Mouse (Mus musculus): ENCODE measurements at regions not wholly inside any gene's neighbourhood (a gene's known extent, or its start where the extent isn't known, plus 50 kb on each side); places are given as distances from the start of the nearest gene placed in this dataset.
"Not testable (repeated sequence)": the region's sequence is repeated elsewhere in the genome, so short reads cannot be mapped to it uniquely, and the experiment has no call there.

GRCm38 (mm10) chr10:110840864-110841263, 78.7 kb upstream of the Csrp2 start:
- no peak overlapping the region for H3K4me2 ChIP-seq (replicated peaks; ENCODE audit: low read depth)
- no peak for ATAC-seq
- H3K27me3 ChIP-seq (replicated peaks; ENCODE audit: control insufficient read depth, insufficient read depth, low read length): no peaks in the 10 kb centered on the region
- H3K9me3 ChIP-seq (ENCODE audit: control insufficient read depth): no peaks in the 10 kb centered on the region
- peak; percentile 28; the same call in 1 of the 2 replicates for TF ChIP-seq CTCF (IDR thresholded peaks at IDR 0.05; ENCODE audit: low read depth)
- no peaks in the 10 kb centered on the region for H3K4me1 ChIP-seq (replicated peaks; ENCODE audit: control insufficient read depth, insufficient read depth, low read length)
- H3K9ac ChIP-seq (ENCODE audit: low read depth, low read length): no peak overlapping the region
- 33% methylated on average over 3 of the region's 3 CpGs for WGBS
- no peak overlapping the region for H3K4me3 ChIP-seq (ENCODE audit: low read depth, low read length)
- no peak overlapping the region for H3K27ac ChIP-seq (ENCODE audit: low read depth, low read length)
- no peaks in the 10 kb centered on the region for H3K36me3 ChIP-seq (ENCODE audit: control insufficient read depth, insufficient read depth)

- Histone ChIP-seq H3K36me3 (ENCODE audit: control insufficient read depth, insufficient read depth) (no peaks in the 10 kb centered on the region), H3K27ac (ENCODE audit: low read depth, low read length) (no peak overlapping the region), H3K9me3 (ENCODE audit: control insufficient read depth) (no peaks in the 10 kb centered on the region), H3K4me1 (replicated peaks; ENCODE audit: control insufficient read depth, insufficient read depth, low read length) (no peaks in the 10 kb centered on the region), H3K4me3 (ENCODE audit: low read depth, low read length) (no peak overlapping the region), H3K4me2 (replicated peaks; ENCODE audit: low read depth) (no peak overlapping the region), H3K27me3 (replicated peaks; ENCODE audit: control insufficient read depth, insufficient read depth, low read length) (no peaks in the 10 kb centered on the region), H3K9ac (ENCODE audit: low read depth, low read length) (no peak overlapping the region)
- 44% methylated on average over 3 of the region's 3 CpGs for WGBS
- ATAC-seq: no peak
- TF ChIP-seq CTCF (IDR thresholded peaks at IDR 0.05; ENCODE audit: low read depth): no peak
Measured at GRCm38 (mm10) chr10:110841670-110842069, 77.9 kb upstream of the Csrp2 start.

GRCm38 (mm10) chr10:110854663-110855163, 64.9 kb upstream of the Csrp2 start:
- 62% methylated on average over 3 of the region's 3 CpGs for WGBS
- H3K9me3 ChIP-seq (ENCODE audit: control insufficient read depth); H3K27ac ChIP-seq (ENCODE audit: low read depth, low read length); H3K9ac ChIP-seq (ENCODE audit: low read depth, low read length); H3K4me2 ChIP-seq (replicated peaks; ENCODE audit: low read depth); H3K36me3 ChIP-seq (ENCODE audit: control insufficient read depth, insufficient read depth); H3K4me1 ChIP-seq (replicated peaks; ENCODE audit: control insufficient read depth, insufficient read depth, low read length); H3K4me3 ChIP-seq (ENCODE audit: low read depth, low read length); ATAC-seq; H3K27me3 ChIP-seq (replicated peaks; ENCODE audit: control insufficient read depth, insufficient read depth, low read length): not testable (repeated sequence)

- not testable (repeated sequence) for H3K9ac ChIP-seq (ENCODE audit: low read depth, low read length); ATAC-seq
- 25% methylated on average over 4 of the region's 4 CpGs for WGBS
Measured at GRCm38 (mm10) chr10:110855645-110856383, 63.8 kb upstream of the Csrp2 start.

GRCm38 (mm10) chr10:110857320-110858097, 62.1 kb upstream of the Csrp2 start:
- Histone ChIP-seq H3K4me2 (replicated peaks; ENCODE audit: low read depth) (no peak overlapping the region), H3K4me3 (ENCODE audit: low read depth, low read length) (no peak overlapping the region), H3K27me3 (replicated peaks; ENCODE audit: control insufficient read depth, insufficient read depth, low read length) (no peaks in the 10 kb centered on the region), H3K9ac (ENCODE audit: low read depth, low read length) (no peak overlapping the region), H3K27ac (ENCODE audit: low read depth, low read length) (no peak overlapping the region), H3K9me3 (ENCODE audit: control insufficient read depth) (no peaks in the 10 kb centered on the region), H3K4me1 (replicated peaks; ENCODE audit: control insufficient read depth, insufficient read depth, low read length) (no peaks in the 10 kb centered on the region), H3K36me3 (ENCODE audit: control insufficient read depth, insufficient read depth) (no peaks in the 10 kb centered on the region)
- whole genome bisulfite sequencing: 72% methylated on average over 3 of the region's 3 CpGs
- TF ChIP-seq CTCF (IDR thresholded peaks at IDR 0.05; ENCODE audit: low read depth): no peak
- ATAC-seq: no peak

More at GRCm38 (mm10) chr10:110855645-110856383, 63.8 kb upstream of the Csrp2 start:
- H3K27ac ChIP-seq (ENCODE audit: low read depth, low read length); H3K4me3 ChIP-seq (ENCODE audit: low read depth, low read length); H3K27me3 ChIP-seq (replicated peaks; ENCODE audit: control insufficient read depth, insufficient read depth, low read length); H3K4me2 ChIP-seq (replicated peaks; ENCODE audit: low read depth); H3K9me3 ChIP-seq (ENCODE audit: control insufficient read depth); H3K36me3 ChIP-seq (ENCODE audit: control insufficient read depth, insufficient read depth); H3K4me1 ChIP-seq (replicated peaks; ENCODE audit: control insufficient read depth, insufficient read depth, low read length): not testable (repeated sequence)
- TF ChIP-seq CTCF (IDR thresholded peaks at IDR 0.05; ENCODE audit: low read depth): peak; percentile 53

GRCm38 (mm10) chr10:110858098-110858360, 61.6 kb upstream of the Csrp2 start:
- 83% methylated on average over 5 of the region's 5 CpGs for WGBS
- no peaks in the 10 kb centered on the region for H3K36me3 ChIP-seq (ENCODE audit: control insufficient read depth, insufficient read depth)
- H3K9ac ChIP-seq (ENCODE audit: low read depth, low read length): no peak overlapping the region
- H3K27ac ChIP-seq (ENCODE audit: low read depth, low read length): no peak overlapping the region
- no peak for ATAC-seq
- H3K27me3 ChIP-seq (replicated peaks; ENCODE audit: control insufficient read depth, insufficient read depth, low read length): no peaks in the 10 kb centered on the region
- no peaks in the 10 kb centered on the region for H3K4me1 ChIP-seq (replicated peaks; ENCODE audit: control insufficient read depth, insufficient read depth, low read length)
- TF ChIP-seq CTCF (IDR thresholded peaks at IDR 0.05; ENCODE audit: low read depth): no peak
- H3K4me2 ChIP-seq (replicated peaks; ENCODE audit: low read depth): no peak overlapping the region
- H3K4me3 ChIP-seq (ENCODE audit: low read depth, low read length): no peak overlapping the region
- H3K9me3 ChIP-seq (ENCODE audit: control insufficient read depth): no peaks in the 10 kb centered on the region
